Mouse (Mus musculus) bone marrow, adult 2 months (tissue): ENCODE measurements at regions not wholly inside any gene's neighbourhood (a gene's known extent, or its start where the extent isn't known, plus 50 kb on each side); places are given as distances from the start of the nearest gene placed in this dataset.

ENCODE experiments used
- H3K27ac ChIP-seq: fragments of 200-500 bp; 2 replicates; pipeline ENCODE4 v1.5.1; 2012; ENCODE audit warnings: low read depth, mild to moderate bottlenecking, control low read depth, inconsistent platforms, low read length; ENCODE audit not compliant: control insufficient read depth, poor library complexity, insufficient read depth
- H3K4me1 ChIP-seq: fragments of 200-500 bp; 2 replicates; pipeline ENCODE4 v1.6.1; 2011; ENCODE audit warnings: low read length; ENCODE audit not compliant: control insufficient read depth, insufficient read depth
- H3K4me3 ChIP-seq: fragments of 200-500 bp; replicated peaks from 2 replicates; pipeline ENCODE3; 2011; ENCODE audit warnings: mild to moderate bottlenecking, low read depth, low read length, control low read depth; ENCODE audit not compliant: control insufficient read depth
- CTCF ChIP-seq: fragments of 200-500 bp; IDR thresholded peaks from 2 replicates; pipeline ENCODE4 v1.5.1; 2011; ENCODE audit warnings: low read length, control low read depth; ENCODE audit not compliant: control insufficient read depth, insufficient read depth
- POLR2A ChIP-seq: fragments of 200-500 bp; IDR thresholded peaks from 2 replicates; pipeline ENCODE4 v1.6.1; 2011; ENCODE audit warnings: low read depth, mild to moderate bottlenecking, control low read depth, low read length, borderline replicate concordance; ENCODE audit not compliant: control insufficient read depth
- WGBS: fragments of 180-500 bp; shearing (Covaris S2); methylation state at CpG from one replicate; pipeline ENCODE4 v1.1.7; 2018; 5-methylcytosine and 5-hydroxymethylcytosine counted together

DNA sequence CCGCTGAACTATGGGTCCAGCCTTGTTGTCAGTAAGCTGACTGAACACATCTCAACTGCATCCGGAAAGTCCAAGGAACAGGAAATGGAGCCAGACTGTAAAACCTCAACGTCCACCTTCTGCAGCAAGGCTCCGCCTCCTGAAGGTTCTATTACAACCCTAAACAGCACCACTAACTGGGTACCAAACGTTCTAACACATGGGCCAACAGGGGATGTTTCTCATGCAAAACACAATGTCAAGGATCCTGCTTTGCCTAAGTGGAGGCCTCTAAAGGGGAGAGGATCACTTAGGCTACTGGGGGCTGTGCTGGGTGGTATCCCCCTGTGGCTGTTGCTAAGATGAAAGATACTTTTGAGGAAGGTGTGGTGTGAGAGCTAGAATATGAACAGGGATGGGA is 51.0 kb upstream of the Stt3b start:
- Histone ChIP-seq H3K4me1 (no peaks in the 10 kb centered on the region; the same call in 1 of the 2 replicates), H3K27ac (no peak overlapping the region), H3K4me3 (no peak overlapping the region)
- 31% methylated on average over 5 of the region's 5 CpGs for WGBS
- TF ChIP-seq POLR2A (no peak), CTCF (no peak)

DNA sequence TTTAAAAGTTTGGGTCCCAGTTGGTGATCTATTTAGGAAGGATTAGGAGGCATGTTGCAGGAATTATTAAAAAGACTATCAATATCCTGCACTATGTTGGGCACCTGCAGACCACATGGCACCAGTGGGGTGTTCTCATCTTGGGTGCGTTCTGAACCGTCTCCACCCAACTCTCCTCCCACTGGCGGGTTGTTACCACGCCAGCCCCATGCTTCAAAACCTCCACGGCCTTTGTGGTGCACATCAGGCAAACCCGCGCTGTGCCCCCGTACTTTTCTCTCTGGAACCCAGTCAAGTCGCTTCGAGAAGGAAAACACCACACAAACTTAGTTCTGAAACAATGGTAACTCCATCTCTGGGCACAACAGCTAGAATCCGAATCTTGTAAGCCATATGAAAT is 51.7 kb upstream of the Stt3b start:
- TF ChIP-seq POLR2A (no peak), CTCF (no peak)
- Histone ChIP-seq H3K4me3 (no peak overlapping the region), H3K27ac (no peak overlapping the region), H3K4me1 (no peaks in the 10 kb centered on the region; the same call in 1 of the 2 replicates)
- WGBS, result 87% methylated on average over 11 of the region's 11 CpGs

DNA sequence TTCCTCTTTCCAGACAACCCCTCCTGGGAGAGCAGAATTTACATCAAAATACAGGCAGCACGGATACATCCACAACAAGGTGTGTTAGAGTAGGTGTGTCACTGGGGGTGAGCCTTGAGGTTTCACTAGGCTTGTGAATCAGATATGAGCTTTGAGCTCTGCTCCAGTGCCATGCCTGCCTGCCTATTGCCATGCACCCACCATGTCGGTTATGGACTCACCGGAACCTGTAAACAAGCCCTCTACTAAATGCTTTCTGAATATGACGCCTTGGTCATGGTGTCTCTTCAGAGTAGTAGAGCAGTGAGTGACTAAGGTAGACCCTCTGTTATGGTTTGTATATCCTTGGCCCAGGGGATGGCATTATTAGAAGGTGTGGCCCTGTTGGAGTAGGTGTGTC is 52.3 kb upstream of the Stt3b start:
- TF ChIP-seq POLR2A (no peak), CTCF (no peak)
- Histone ChIP-seq H3K4me1 (no peaks in the 10 kb centered on the region; the same call in 1 of the 2 replicates), H3K27ac (no peak overlapping the region), H3K4me3 (no peak overlapping the region)
- WGBS, result 89% methylated on average over 4 of the region's 4 CpGs

DNA sequence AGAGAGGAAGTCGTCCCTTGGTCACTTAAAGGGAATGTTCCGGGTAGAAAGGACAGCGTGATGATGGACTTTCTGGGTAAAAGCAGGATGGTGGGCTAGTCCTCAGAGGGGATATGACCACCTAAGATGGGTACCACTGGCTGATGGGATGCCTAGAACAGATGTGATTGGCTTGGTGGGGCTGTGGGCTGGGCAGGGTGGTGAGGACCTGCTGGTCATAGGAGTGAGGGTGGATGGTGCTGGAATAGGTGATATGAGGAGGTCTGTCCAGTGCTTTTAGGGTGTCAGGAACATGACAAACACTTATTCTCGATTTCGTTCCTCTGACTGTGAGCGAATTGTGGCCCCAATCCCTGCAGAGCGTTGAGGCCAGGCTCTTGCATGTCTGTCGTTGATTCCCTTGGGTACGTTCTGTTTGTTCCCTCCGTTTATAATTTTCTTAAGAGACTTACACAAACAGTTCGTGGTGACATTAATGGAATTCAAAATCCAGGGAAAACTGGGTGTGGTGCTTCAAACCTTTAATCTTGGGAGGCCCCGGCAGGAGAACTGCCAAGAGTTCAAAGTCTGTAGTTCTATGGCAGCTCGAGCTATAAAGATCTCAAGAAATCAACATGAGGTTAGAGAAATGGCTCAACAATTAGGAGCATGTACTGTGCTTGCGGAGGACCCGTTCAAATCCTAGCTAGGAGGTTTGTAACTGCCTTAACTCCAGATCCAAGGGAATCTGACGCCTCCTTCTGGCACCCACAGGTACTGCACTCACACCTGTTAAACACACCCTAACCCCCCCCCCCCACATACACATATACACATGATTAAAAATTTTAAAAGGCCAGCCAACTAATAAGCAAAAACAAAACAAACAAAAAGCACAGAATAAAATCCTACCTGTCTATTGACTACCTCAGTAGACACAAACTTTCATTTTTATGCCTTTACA is 55.0 kb upstream of the Stt3b start:
- H3K4me1 ChIP-seq, result no peaks in the 10 kb centered on the region; the same call in 1 of the 2 replicates
- 86% methylated on average over 16 of the region's 16 CpGs for WGBS
- TF ChIP-seq CTCF (0 out of 2 replicates have a peak, but pooled peaks have one; percentile 10), POLR2A (no peak)

DNA sequence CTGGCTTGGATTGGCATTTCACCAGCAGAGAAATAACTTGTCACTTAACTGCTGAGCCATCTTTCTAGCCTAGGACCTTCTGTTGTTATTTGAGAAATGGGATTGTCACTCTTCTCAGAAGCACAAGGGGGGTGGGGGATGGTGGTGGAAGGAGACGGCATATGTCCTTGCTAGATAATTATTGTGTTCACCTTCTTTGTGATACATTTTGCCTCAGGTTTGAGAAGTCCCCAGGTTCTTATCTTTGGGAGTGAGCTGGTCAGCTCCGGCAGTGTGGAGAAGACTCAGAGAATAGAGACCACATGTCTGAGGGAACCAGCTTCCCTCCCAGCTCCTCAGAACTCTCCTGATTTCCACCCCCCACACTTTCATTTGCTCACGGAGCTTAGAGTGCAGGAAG is 57.6 kb upstream of the Stt3b start:
- H3K4me3 ChIP-seq, result no peak overlapping the region
- TF ChIP-seq POLR2A (no peak), CTCF (no peak)
- no peak overlapping the region for H3K27ac ChIP-seq
- no peaks in the 10 kb centered on the region for H3K4me1 ChIP-seq
- 63% methylated on average over 3 of the region's 3 CpGs for WGBS

More for the DNA sequence above, 55.0 kb upstream of the Stt3b start:
- Histone ChIP-seq H3K4me3 (no peak overlapping the region), H3K27ac (no peak overlapping the region)

DNA sequence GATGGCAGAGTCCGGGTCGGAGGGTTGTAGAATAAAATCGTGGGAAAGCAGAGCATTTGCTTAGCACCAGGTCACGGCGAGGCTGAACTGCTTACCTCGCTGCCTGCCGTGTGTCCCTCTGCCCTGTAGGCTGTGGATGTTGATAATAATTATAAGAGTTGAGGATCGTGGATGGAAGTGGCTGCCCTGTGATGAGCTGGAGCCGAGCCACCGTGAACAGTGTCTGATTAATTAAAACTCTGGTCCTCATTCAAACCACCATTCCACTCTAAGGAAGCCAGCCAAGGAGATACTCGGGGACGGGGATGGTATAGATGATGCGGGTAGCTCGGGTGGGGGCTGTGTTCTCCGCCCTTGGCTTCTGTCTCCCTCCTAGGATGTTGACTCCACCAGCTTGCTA is 70.1 kb upstream of the Stt3b start:
- WGBS, result 85% methylated on average over 15 of the region's 15 CpGs
- TF ChIP-seq POLR2A (no peak), CTCF (no peak)
- Histone ChIP-seq H3K4me3 (no peak overlapping the region), H3K27ac (no peak overlapping the region), H3K4me1 (no peaks in the 10 kb centered on the region; the same call in 1 of the 2 replicates)

DNA sequence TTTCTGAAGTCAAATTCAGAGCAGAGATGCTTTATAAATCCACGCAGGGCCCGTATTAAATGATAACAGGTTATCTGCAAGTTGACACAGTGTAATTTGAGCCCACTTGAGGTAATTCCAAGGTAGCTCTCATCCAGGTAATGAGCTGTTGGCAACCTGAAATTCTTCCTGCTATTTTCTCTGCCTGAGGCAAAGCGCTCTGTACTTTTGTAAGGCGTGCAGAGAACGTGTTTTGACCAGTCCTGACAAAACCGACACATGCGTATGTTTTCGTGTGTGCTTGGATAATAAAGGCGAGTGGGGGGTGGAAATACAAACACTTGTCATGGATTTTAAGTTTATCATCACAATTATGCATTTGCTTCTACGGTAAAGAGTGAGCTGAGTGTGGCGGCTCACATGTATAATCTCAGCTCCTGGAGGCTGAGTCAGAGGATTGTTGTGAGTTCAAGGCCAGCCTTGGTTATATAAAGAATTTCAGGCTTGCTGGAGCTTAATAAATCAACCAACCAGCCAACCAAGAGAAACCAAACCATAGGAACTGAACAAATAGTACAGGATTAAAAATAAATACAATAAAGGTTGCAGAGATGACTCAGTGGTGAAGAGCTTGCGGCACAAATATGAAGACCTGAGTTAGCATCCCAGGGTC is 72.7 kb upstream of the Stt3b start:
- TF ChIP-seq POLR2A (no peak), CTCF (no peak)
- H3K4me3 ChIP-seq, result no peak overlapping the region
- peaks cover 5% of the 10 kb centered on the region; the same call in 1 of the 2 replicates for H3K4me1 ChIP-seq
- WGBS, result 88% methylated on average over 12 of the region's 12 CpGs
- H3K27ac ChIP-seq, result no peak overlapping the region

DNA sequence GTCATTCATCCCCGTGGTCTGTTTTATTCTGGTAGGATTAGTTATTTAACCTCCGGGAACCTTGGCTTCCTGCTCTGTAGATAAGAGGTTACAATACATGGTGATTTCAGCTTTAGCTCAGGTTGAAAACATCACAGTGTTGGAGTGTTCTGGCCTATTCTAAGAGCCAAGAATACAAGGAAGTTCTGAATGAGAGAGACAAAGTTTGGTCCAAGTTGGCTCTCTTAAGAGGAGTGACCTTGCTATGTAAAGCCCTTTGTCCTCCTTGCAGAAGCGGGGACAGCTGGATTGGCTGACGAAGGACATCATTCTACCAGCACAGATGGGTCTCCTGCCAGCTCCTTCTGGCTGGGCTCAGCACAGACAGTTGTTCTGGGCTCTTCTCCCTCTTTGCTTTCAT is 73.7 kb upstream of the Stt3b start:
- H3K4me3 ChIP-seq, result no peak overlapping the region
- TF ChIP-seq POLR2A (no peak), CTCF (no peak)
- WGBS, result 59% methylated on average over 4 of the region's 4 CpGs
- H3K4me1 ChIP-seq, result peaks cover 5% of the 10 kb centered on the region; the same call in 1 of the 2 replicates
- H3K27ac ChIP-seq, result no peak overlapping the region
